17 mouse cellular contexts compared by ENCODE assay signal in genomic region chr7:78794571-78795092, GRCm38 (mm10). TPM values are rescaled to one million over a fixed set of nuclear protein-coding genes. Genes with fewer than 3 reads are reported as not detected.
DNase-seq lines count a peak whose midpoint lies in the region; ATAC-seq and TF ChIP-seq lines count a peak whose summit lies in the region.
"Had no signal": no experiment of that assay in that cellular context is flagged by ENCODE, and none has a peak within 500 bp of the region (broad histone marks: within the 10 kb centered on the region; RNA-seq: fewer than 3 reads in every experiment).

No protein-coding gene starts in this region.

- TF ChIP-seq RAD21 in MEL (IDR thresholded peaks at IDR 0.05; ENCODE audit: low read depth, low read length): no peak

- DNase-seq in gastrocnemius, adult 18-20 months (ENCODE audit: low spot score): peak; percentile 17
- no peak for DNase-seq in gastrocnemius, postnatal 25 days
- no peak for DNase-seq in MEL (ENCODE audit: low read depth, low spot score)
- DNase-seq in heart, postnatal 10 days: peak; percentile 21 to 34
- DNase-seq in cerebellum, postnatal 4 days (ENCODE audit: low spot score in 2 of 2): no peak
- DNase-seq in embryo, embryonic 10.5 days (ENCODE audit: low spot score): no peak
- DNase-seq: cerebellum, adult 11 months; embryo, embryonic 11 days; right cerebral cortex, postnatal 25 days had no signal

- peak overlapping the region; percentile 35 for H3K9ac ChIP-seq in MEL (ENCODE audit: control insufficient read depth, low read depth, low read length, poor library complexity, severe bottlenecking)
- H3K9ac ChIP-seq in kidney, embryonic 15.5 days: no peak overlapping the region
- H3K9ac ChIP-seq: forebrain, embryonic 13.5 days; lung, embryonic 15.5 days; midbrain, embryonic 15.5 days; neural tube, embryonic 15.5 days had no signal

- no peaks in the 10 kb centered on the region for H3K27me3 ChIP-seq in MEL (ENCODE audit: control insufficient read depth in 1 of 2, insufficient read depth in 2 of 2, low read length in 2 of 2)
- no peaks in the 10 kb centered on the region for H3K27me3 ChIP-seq in kidney, embryonic 15.5 days
- H3K27me3 ChIP-seq: forebrain, embryonic 13.5 days; lung, embryonic 15.5 days; midbrain, embryonic 15.5 days; neural tube, embryonic 15.5 days had no signal

- H3K36me3 ChIP-seq in MEL (ENCODE audit: control insufficient read depth in 1 of 2, insufficient read depth in 2 of 2, low read length in 2 of 2): peaks cover 0 to 45% of the 10 kb centered on the region in 2 experiments; a peak in 2 of 4 replicates
- peaks cover 38% of the 10 kb centered on the region for H3K36me3 ChIP-seq in kidney, embryonic 15.5 days
- H3K36me3 ChIP-seq: midbrain, embryonic 15.5 days had no signal

- TF ChIP-seq EP300 in MEL (IDR thresholded peaks at IDR 0.05; ENCODE audit: low read depth in 1 of 2, low read length in 2 of 2): no peak; a peak in 1 of 4 replicates

- WGBS in kidney, embryonic 15.5 days: 62% methylated on average over 6 of the region's 6 CpGs

- peaks cover 23 to 51% of the 10 kb centered on the region in 2 experiments for H3K4me1 ChIP-seq in MEL (ENCODE audit: control insufficient read depth in 1 of 2, insufficient read depth in 2 of 2, low read length in 2 of 2)
- H3K4me1 ChIP-seq in kidney, embryonic 15.5 days: no peaks in the 10 kb centered on the region
- H3K4me1 ChIP-seq: lung, embryonic 15.5 days had no signal

- H3K79me2 ChIP-seq in MEL (ENCODE audit: control insufficient read depth, insufficient read depth, low read length, poor library complexity): no peaks in the 10 kb centered on the region

- 0 out of 4 replicates have a peak overlapping the region, but pooled peaks of 1 of the 2 experiments have one; percentile 5 for H3K4me3 ChIP-seq in MEL (ENCODE audit: control insufficient read depth in 1 of 2, insufficient read depth in 1 of 2, low read depth in 2 of 2, low read length in 2 of 2)
- H3K4me3 ChIP-seq in kidney, embryonic 15.5 days (replicated peaks): no peak overlapping the region
- H3K4me3 ChIP-seq: forebrain, embryonic 13.5 days; lung, embryonic 15.5 days; midbrain, embryonic 15.5 days; neural tube, embryonic 15.5 days had no signal

- peak; percentile 38 for ATAC-seq in erythroid progenitor cell, adult 5-6 weeks (replicated peaks; ENCODE audit: low FRiP score, poor library complexity, severe bottlenecking)
- ATAC-seq in kidney, embryonic 15.5 days (replicated peaks; ENCODE audit: low FRiP score): no peak
- ATAC-seq: forebrain, embryonic 13.5 days; intestine, embryonic 16.5 days; midbrain, embryonic 15.5 days had no signal

- H3K9me3 ChIP-seq in MEL (replicated peaks; ENCODE audit: insufficient read depth, low read length): no peaks in the 10 kb centered on the region
- H3K9me3 ChIP-seq in kidney, embryonic 15.5 days (replicated peaks): no peaks in the 10 kb centered on the region
- H3K9me3 ChIP-seq: forebrain, embryonic 13.5 days; lung, embryonic 15.5 days; midbrain, embryonic 15.5 days; neural tube, embryonic 15.5 days had no signal

- no peak overlapping the region for H3K4me2 ChIP-seq in kidney, embryonic 15.5 days
- H3K4me2 ChIP-seq: forebrain, embryonic 13.5 days; lung, embryonic 15.5 days; midbrain, embryonic 15.5 days; neural tube, embryonic 15.5 days had no signal

- H3K27ac ChIP-seq in MEL (ENCODE audit: control insufficient read depth, low read depth, low read length): peak overlapping the region; percentile 94
- H3K27ac ChIP-seq in kidney, embryonic 15.5 days: no peak overlapping the region
- H3K27ac ChIP-seq: forebrain, embryonic 13.5 days; lung, embryonic 15.5 days; midbrain, embryonic 15.5 days; neural tube, embryonic 15.5 days had no signal

- peak in 1 of 2 experiments; percentile 8; a peak in 1 of 4 replicates for TF ChIP-seq POLR2A in MEL (IDR thresholded peaks at IDR 0.05; ENCODE audit: control insufficient read depth in 1 of 2, insufficient read depth in 1 of 2, low read depth in 1 of 2, low read length in 2 of 2, poor library complexity in 1 of 2)

- intact Hi-C loops in heart, postnatal 10 days (cut with DNase I): loop anchor here (5.0 kb wide), 1 partner anchor 53 kb away; the partner anchor contains the start of gene Det1

- TF ChIP-seq CTCF in MEL (IDR thresholded peaks at IDR 0.05 in 2 of 3, conservative IDR thresholded peaks at IDR 0.05 in 1 of 3; ENCODE audit: control insufficient read depth in 1 of 3, insufficient read depth in 1 of 3, low read depth in 2 of 3, low read length in 3 of 3, poor library complexity in 1 of 3, severe bottlenecking in 1 of 3): no peak

TF ChIP-seq in MEL, 35 proteins besides CTCF, POLR2A, EP300 and RAD21:
- TF ChIP-seq ETS1 (IDR thresholded peaks at IDR 0.05; ENCODE audit: low read depth, low read length) (no peak; the same call in 1 of the 2 replicates), GATA1 (IDR thresholded peaks at IDR 0.05; ENCODE audit: low read depth, low read length) (peak; percentile 33; the same call in 1 of the 2 replicates), TBP (IDR thresholded peaks at IDR 0.05; ENCODE audit: low read depth, low read length) (0 out of 2 replicates have a peak, but pooled peaks have one; percentile 2), MAX (IDR thresholded peaks at IDR 0.05; ENCODE audit: low read length) (0 out of 2 replicates have a peak, but pooled peaks have one; percentile 10), ELF1 (IDR thresholded peaks at IDR 0.05; ENCODE audit: low read depth, low read length) (no peak), E2F4 (IDR thresholded peaks at IDR 0.05; ENCODE audit: borderline replicate concordance, low read depth, low read length) (no peak), USF2 (IDR thresholded peaks at IDR 0.05; ENCODE audit: borderline replicate concordance in 1 of 2, insufficient read depth in 1 of 2, low read depth in 1 of 2, low read length in 2 of 2) (no peak), USF1 (IDR thresholded peaks at IDR 0.05; ENCODE audit: low read depth, low read length) (no peak)
TF ChIP-seq in MEL: peak in this region for 3.

RNA-seq across cellular contexts. Expression of gene Mrpl46, which starts 11.3 kb away (rescaled TPM):
- total RNA-seq in gastrocnemius, adult 18-20 months (2021): 10 to 100 TPM; 28.2 to 31.5 TPM
- 10 to 100 TPM; 28.1 to 30.9 TPM for total RNA-seq in gastrocnemius, postnatal 25 days (2021)
- 67.2 and 69.8 TPM in 2 replicates for total RNA-seq in MEL (2012; rRNA removed)
- polyA plus RNA-seq in MEL (2012; ENCODE audit: insufficient read depth in 1 of 2, insufficient read length in 2 of 2, low read depth in 1 of 2, low replicate concordance in 2 of 2, missing spikeins in 1 of 2): 10 to 100 TPM in 1 of 2 experiments, not detected in 1; 70.8 TPM
- total RNA-seq in erythroid progenitor cell, adult 5-6 weeks (2015; ENCODE audit: low replicate concordance): 19.3 and 27.8 TPM in 2 replicates
- 13.0 and 14.2 TPM in 2 replicates for total RNA-seq in erythroid progenitor cell, adult 5-6 weeks (2017; ENCODE audit: low replicate concordance)
- total RNA-seq in heart, postnatal 10 days (2021): 10 to 100 TPM; 45.9 to 47.4 TPM
- polyA plus RNA-seq in kidney, embryonic 15.5 days (2015; fragmentation: Nextera tagmentation; extraction: Ambion mirVana): 64.9 and 67.7 TPM in 2 replicates

RNA-seq across cellular contexts. Expression of gene Mrps11, which starts 11.7 kb away (rescaled TPM):
- 10 to 100 TPM; 29.8 to 30.5 TPM for total RNA-seq in gastrocnemius, adult 18-20 months (2021)
- 10 to 100 TPM; 30.2 to 30.3 TPM for total RNA-seq in gastrocnemius, postnatal 25 days (2021)
- 88.8 and 106 TPM in 2 replicates for total RNA-seq in MEL (2012; rRNA removed)
- polyA plus RNA-seq in MEL (2012; ENCODE audit: insufficient read depth in 1 of 2, insufficient read length in 2 of 2, low read depth in 1 of 2, low replicate concordance in 2 of 2, missing spikeins in 1 of 2): 100 to 1,000 TPM in 1 of 2 experiments, not detected in 1; 116 TPM
- 15.9 and 17.7 TPM in 2 replicates for total RNA-seq in erythroid progenitor cell, adult 5-6 weeks (2015; ENCODE audit: low replicate concordance)
- total RNA-seq in erythroid progenitor cell, adult 5-6 weeks (2017; ENCODE audit: low replicate concordance): 13.9 and 29.9 TPM in 2 replicates
- total RNA-seq in heart, postnatal 10 days (2021): 10 to 100 TPM; 45.1 to 49.4 TPM
- polyA plus RNA-seq in kidney, embryonic 15.5 days (2015; fragmentation: Nextera tagmentation; extraction: Ambion mirVana): 73.8 and 80.9 TPM in 2 replicates

RNA-seq across cellular contexts. Expression of gene Det1, which starts 52.4 kb away (rescaled TPM):
- 10 to 100 TPM; 21.9 to 22.3 TPM for total RNA-seq in gastrocnemius, adult 18-20 months (2021)
- total RNA-seq in gastrocnemius, postnatal 25 days (2021): 10 to 100 TPM; 13.3 to 14.5 TPM
- 14.3 and 15.8 TPM in 2 replicates for total RNA-seq in MEL (2012; rRNA removed)
- polyA plus RNA-seq in MEL (2012; ENCODE audit: insufficient read depth in 1 of 2, insufficient read length in 2 of 2, low read depth in 1 of 2, low replicate concordance in 2 of 2, missing spikeins in 1 of 2): 10 to 100 TPM in 1 of 2 experiments, not detected in 1; 16.8 TPM
- 8.0 and 8.6 TPM in 2 replicates for total RNA-seq in erythroid progenitor cell, adult 5-6 weeks (2015; ENCODE audit: low replicate concordance)
- 3.1 and 3.7 TPM in 2 replicates for total RNA-seq in erythroid progenitor cell, adult 5-6 weeks (2017; ENCODE audit: low replicate concordance)
- total RNA-seq in heart, postnatal 10 days (2021): 10 to 100 TPM in 1 of 2 experiments, 1 to 10 TPM in 1; 7.2 to 10.7 TPM
- 18.5 and 19.1 TPM in 2 replicates for polyA plus RNA-seq in kidney, embryonic 15.5 days (2015; fragmentation: Nextera tagmentation; extraction: Ambion mirVana)

RNA-seq across cellular contexts. Expression of gene Ntrk3, which starts 56.8 kb away (rescaled TPM):
- 1 to 10 TPM in 1 of 2 experiments, under 1 TPM in 1; 1.00 to 1.2 TPM for total RNA-seq in gastrocnemius, adult 18-20 months (2021)
- 1 to 10 TPM in 1 of 2 experiments, under 1 TPM in 1; 0.90 to 2.1 TPM for total RNA-seq in gastrocnemius, postnatal 25 days (2021)
- total RNA-seq in MEL (2012; rRNA removed): 0.04 TPM in 1 of 2 replicates, not detected in the other
- polyA plus RNA-seq in MEL (2012; ENCODE audit: insufficient read depth in 1 of 2, insufficient read length in 2 of 2, low read depth in 1 of 2, low replicate concordance in 2 of 2, missing spikeins in 1 of 2): not detected
- total RNA-seq in erythroid progenitor cell, adult 5-6 weeks (2015; ENCODE audit: low replicate concordance): not detected in 2 replicates
- total RNA-seq in erythroid progenitor cell, adult 5-6 weeks (2017; ENCODE audit: low replicate concordance): 0.45 and 1.2 TPM in 2 replicates
- total RNA-seq in heart, postnatal 10 days (2021): 1 to 10 TPM; 3.0 to 6.3 TPM
- 3.2 and 4.4 TPM in 2 replicates for polyA plus RNA-seq in kidney, embryonic 15.5 days (2015; fragmentation: Nextera tagmentation; extraction: Ambion mirVana)
- total RNA-seq: granulocyte monocyte progenitor cell, adult 5-6 weeks had no signal

Comparison
In these comparisons a context has a peak if more than half of its experiments do, and no peak if none do; other contexts are left out.
1. DNase-seq: peak in gastrocnemius, adult 18-20 months (single experiment) and heart, postnatal 10 days (2 of 2); none in gastrocnemius, postnatal 25 days (single experiment), MEL (single experiment), cerebellum, postnatal 4 days (0 of 2) and embryo, embryonic 10.5 days (single experiment).